Mouse (Mus musculus) thymus, postnatal 0 days (tissue): Measurements from ENCODE around the gene Dpagt1. TPM values are rescaled to one million over a fixed set of nuclear protein-coding genes. Genes with fewer than 3 reads are reported as not detected.
A peak's percentile ranks its signal among the peaks of the same experiment; 100 is the strongest.
"Not testable (repeated sequence)": the region's sequence is repeated elsewhere in the genome, so short reads cannot be mapped to it uniquely, and the experiment has no call there.

Source experiments
- DNase-seq: peaks from one replicate; pipeline ENCODE4 v3.0.0-alpha.2; 2015; ENCODE audit warnings: low spot score
- polyA plus RNA-seq: library from polyadenylated mRNA; unstranded; fragments of >200 nt; fragmentation: Nextera tagmentation; extraction: Ambion mirVana; gene quantifications from 2 replicates; pipeline ENCODE4 v1.2.1, GENCODE M21; 2015

Dpagt1 gene
- polyA plus RNA-seq, 1 experiment from 2014 or later: 25.7 TPM

- no peak for DNase-seq
These were observed 7.6 kb upstream of the Dpagt1 start for GRCm38 (mm10) chr9:44318076-44318825.

GRCm38 (mm10) chr9:44318826-44319095 lies 7.1 kb upstream of the Dpagt1 start:
- no peak for DNase-seq

- peak; percentile 31 for DNase-seq
These were observed 6.5 kb upstream of the Dpagt1 start for GRCm38 (mm10) chr9:44319105-44319886.

GRCm38 (mm10) chr9:44319887-44320798 lies 5.7 kb upstream of the Dpagt1 start, which contains the start of gene C2cd2l:
TSS of gene C2cd2l (minus strand) at chr9:44320285.
- peak; percentile 91 for DNase-seq

- no peak for DNase-seq
These were observed 5.1 kb upstream of the Dpagt1 start for GRCm38 (mm10) chr9:44320799-44321133.

GRCm38 (mm10) chr9:44323656-44324055 lies 2.2 kb upstream of the Dpagt1 start:
- DNase-seq: not testable (repeated sequence)

GRCm38 (mm10) chr9:44324147-44324546 lies 1.7 kb upstream of the Dpagt1 start:
- DNase-seq: no peak

GRCm38 (mm10) chr9:44325032-44325767 lies 619 bp upstream of the Dpagt1 start:
- not testable (repeated sequence) for DNase-seq

- DNase-seq: peak; percentile 81
These were observed 698 bp downstream of the Dpagt1 start for GRCm38 (mm10) chr9:44326371-44327063.

GRCm38 (mm10) chr9:44327064-44327711 lies 1.4 kb downstream of the Dpagt1 start:
- no peak for DNase-seq

- DNase-seq: no peak
These were observed 2.1 kb downstream of the Dpagt1 start for GRCm38 (mm10) chr9:44327926-44328325.

- DNase-seq: no peak
These were observed 4.9 kb downstream of the Dpagt1 start for GRCm38 (mm10) chr9:44330736-44331135.

GRCm38 (mm10) chr9:44332918-44333638 lies 7.3 kb downstream of the Dpagt1 start:
- no peak for DNase-seq

GRCm38 (mm10) chr9:44334396-44335330 lies 8.8 kb downstream of the Dpagt1 start, which contains the start of gene H2afx:
TSS of gene H2afx (plus strand) at chr9:44334694.
- DNase-seq: peak; percentile 99

GRCm38 (mm10) chr9:44335331-44336092 lies 9.7 kb downstream of the Dpagt1 start:
- peak; percentile 28 for DNase-seq

- DNase-seq: no peak
These were observed 10.2 kb downstream of the Dpagt1 start for GRCm38 (mm10) chr9:44336093-44336406.

GRCm38 (mm10) chr9:44336513-44336912 lies 10.7 kb downstream of the Dpagt1 start:
- not testable (repeated sequence) for DNase-seq
